Mouse (Mus musculus) megakaryocyte, embryonic 14.5 days (primary cell): ENCODE data around the gene Dhx30. TPM values are rescaled to one million over a fixed set of nuclear protein-coding genes. Genes with fewer than 3 reads are reported as not detected.
A peak's percentile ranks its signal among the peaks of the same experiment; 100 is the strongest.
"Not testable (repeated sequence)": the region's sequence is repeated elsewhere in the genome, so short reads cannot be mapped to it uniquely, and the experiment has no call there.

ENCODE experiments used
- H3K27me3 ChIP-seq: replicated peaks from 2 replicates; pipeline ENCODE3; 2012; ENCODE audit warnings: inconsistent platforms
- H3K36me3 ChIP-seq: replicated peaks from 2 replicates; pipeline ENCODE3; 2012; ENCODE audit warnings: low read length, inconsistent platforms, mixed read lengths
- H3K4me1 ChIP-seq: 2 replicates; pipeline ENCODE4 v1.6.1; 2012; ENCODE audit warnings: inconsistent platforms
- H3K4me3 ChIP-seq: replicated peaks from 2 replicates; pipeline ENCODE3; 2012; ENCODE audit warnings: moderate library complexity, mild to moderate bottlenecking, inconsistent platforms
- H3K9me3 ChIP-seq: 2 replicates; pipeline ENCODE4 v1.6.1; 2012; ENCODE audit warnings: inconsistent platforms
- FLI1 ChIP-seq: IDR thresholded peaks from 2 replicates; pipeline ENCODE4 v1.6.1; 2012; ENCODE audit warnings: low read length, inconsistent platforms, mixed read lengths
- GATA1 ChIP-seq: IDR thresholded peaks from 3 replicates; pipeline ENCODE4 v1.6.1; 2012; ENCODE audit warnings: mixed read lengths, low read length, inconsistent platforms, borderline replicate concordance
- polyA plus RNA-seq: library from polyadenylated mRNA; stranded (reverse); fragments of >175 nt; gene quantifications from 2 replicates; pipeline ENCODE4 v1.2.3, GENCODE M21; 2012; ENCODE audit warnings: low replicate concordance; ENCODE audit not compliant: insufficient read depth

The Dhx30 gene
- polyA plus RNA-seq, 1 experiment, result 8.9 TPM

DNA sequence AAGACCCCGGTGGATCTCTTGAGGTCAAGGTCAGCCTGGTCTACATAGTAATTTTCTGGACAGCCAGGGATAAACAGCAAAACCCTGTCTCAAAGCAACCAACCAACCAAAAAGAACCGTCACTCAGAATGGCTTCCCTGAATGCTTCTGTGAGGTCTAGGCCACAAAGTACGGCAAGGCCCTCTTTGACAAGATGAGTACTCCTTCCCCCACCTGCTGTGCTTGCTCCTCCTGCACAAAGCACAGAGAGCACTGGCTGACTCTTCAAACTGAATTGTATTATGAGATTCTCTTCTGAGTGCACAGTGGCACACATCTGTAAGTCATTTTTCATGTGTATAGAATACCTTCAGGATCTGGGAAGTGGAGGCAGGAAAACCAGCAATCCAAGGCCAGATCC, 19.8 kb downstream of the Dhx30 start:
- no peak overlapping the region for H3K4me3 ChIP-seq
- H3K9me3 ChIP-seq, result no peaks in the 10 kb centered on the region
- H3K27me3 ChIP-seq, result no peaks in the 10 kb centered on the region
- TF ChIP-seq GATA1 (no peak), FLI1 (no peak)
- peaks cover 20% of the 10 kb centered on the region for H3K4me1 ChIP-seq
- H3K36me3 ChIP-seq, result peaks cover 68% of the 10 kb centered on the region

GRCm38 (mm10) chr9:110094761-110095160, 22.9 kb downstream of the Dhx30 start:
- TF ChIP-seq GATA1 (no peak), FLI1 (no peak)
- Histone ChIP-seq H3K4me1 (peaks cover 3% of the 10 kb centered on the region; the same call in 1 of the 2 replicates), H3K4me3 (peak overlapping the region; percentile 11), H3K9me3 (no peaks in the 10 kb centered on the region), H3K36me3 (peaks cover 90% of the 10 kb centered on the region), H3K27me3 (no peaks in the 10 kb centered on the region)

GRCm38 (mm10) chr9:110093303-110093702, 24.3 kb downstream of the Dhx30 start:
- no peaks in the 10 kb centered on the region for H3K27me3 ChIP-seq
- TF ChIP-seq FLI1 (no peak), GATA1 (no peak)
- H3K9me3 ChIP-seq, result no peaks in the 10 kb centered on the region
- H3K36me3 ChIP-seq, result peaks cover 92% of the 10 kb centered on the region
- H3K4me1 ChIP-seq, result no peaks in the 10 kb centered on the region
- H3K4me3 ChIP-seq, result no peak overlapping the region

GRCm38 (mm10) chr9:110085693-110086092, 31.9 kb downstream of the Dhx30 start:
- peaks cover 22% of the 10 kb centered on the region for H3K4me1 ChIP-seq
- H3K4me3 ChIP-seq, result no peak overlapping the region
- H3K27me3 ChIP-seq, result no peaks in the 10 kb centered on the region
- no peaks in the 10 kb centered on the region for H3K9me3 ChIP-seq
- peaks cover 86% of the 10 kb centered on the region for H3K36me3 ChIP-seq
- no peak for TF ChIP-seq GATA1
- TF ChIP-seq FLI1, result no peak

DNA sequence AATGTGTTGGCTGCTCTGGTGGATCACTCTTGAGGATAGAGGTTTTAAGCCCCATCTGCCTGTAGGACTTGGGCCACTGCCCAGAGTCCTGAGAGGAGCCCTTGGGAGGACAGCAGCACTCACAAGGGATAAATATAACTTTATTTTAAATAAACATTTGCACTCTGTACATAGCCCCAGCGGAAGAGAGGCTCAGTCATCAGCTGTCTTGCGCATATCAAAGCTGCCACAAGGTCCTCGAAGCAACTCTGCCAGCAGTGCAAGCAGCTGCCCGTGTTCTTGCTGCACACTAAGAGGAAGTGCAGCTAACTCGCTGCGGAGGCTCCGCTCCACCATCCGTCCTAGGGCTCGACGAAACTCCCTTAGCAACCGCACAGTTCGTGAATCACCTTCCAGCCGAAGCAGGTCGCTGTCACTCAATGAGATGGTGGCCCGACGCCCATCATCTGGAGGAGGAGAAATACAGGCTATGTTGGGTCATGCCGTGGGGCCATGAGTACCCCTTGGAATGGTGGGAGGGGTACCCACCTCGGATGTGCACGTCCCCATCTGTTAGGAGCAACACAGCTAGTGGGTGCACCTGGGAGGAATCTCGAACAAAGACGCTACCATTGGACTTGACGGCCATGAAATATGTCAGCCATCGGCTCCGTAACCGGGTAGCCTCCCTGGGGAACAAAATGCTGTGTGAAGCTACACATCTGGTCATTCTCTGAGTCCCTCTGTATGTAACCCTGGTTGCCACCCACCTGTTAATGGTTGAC, 33.2 kb downstream of the Dhx30 start:
- Histone ChIP-seq H3K4me3 (peak overlapping the region; percentile 8), H3K36me3 (peaks cover 83% of the 10 kb centered on the region), H3K4me1 (peaks cover 34% of the 10 kb centered on the region), H3K27me3 (peaks cover 3% of the 10 kb centered on the region), H3K9me3 (no peaks in the 10 kb centered on the region)
- TF ChIP-seq GATA1, result no peak
- no peak for TF ChIP-seq FLI1

- Histone ChIP-seq H3K4me1 (peaks cover 38% of the 10 kb centered on the region), H3K9me3 (no peaks in the 10 kb centered on the region), H3K4me3 (peak overlapping the region; percentile 83), H3K36me3 (peaks cover 50% of the 10 kb centered on the region), H3K27me3 (peaks cover 11% of the 10 kb centered on the region)
- TF ChIP-seq GATA1 (no peak), FLI1 (no peak)
Observed at GRCm38 (mm10) chr9:110081066-110081465, 36.6 kb downstream of the Dhx30 start.

DNA sequence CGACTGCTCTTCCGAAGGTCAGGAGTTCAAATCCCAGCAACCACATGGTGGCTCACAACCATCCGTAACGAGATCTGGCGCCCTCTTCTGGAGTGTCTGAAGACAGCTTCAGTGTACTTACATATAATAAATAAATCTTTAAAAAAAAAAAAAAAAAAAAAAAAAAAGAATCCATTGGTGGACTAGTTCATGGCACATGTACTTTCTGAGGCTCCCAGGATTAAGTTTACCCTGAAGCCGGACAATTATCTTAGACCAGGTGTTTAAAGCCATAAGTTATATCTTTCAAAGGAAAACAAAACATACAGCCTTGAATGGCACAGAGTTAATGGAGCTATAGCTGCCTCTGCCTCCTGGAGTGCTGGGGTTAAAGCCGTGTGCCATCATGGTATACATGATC, 41.2 kb downstream of the Dhx30 start:
- H3K4me3 ChIP-seq, H3K9me3 ChIP-seq: not testable (repeated sequence)
- Histone ChIP-seq H3K27me3 (peaks cover 13% of the 10 kb centered on the region), H3K36me3 (peaks cover 10% of the 10 kb centered on the region), H3K4me1 (peaks cover 46% of the 10 kb centered on the region)

GRCm38 (mm10) chr9:110071843-110072242, 45.8 kb downstream of the Dhx30 start:
- H3K4me1 ChIP-seq, result peaks cover 35% of the 10 kb centered on the region
- no peaks in the 10 kb centered on the region for H3K9me3 ChIP-seq
- peaks cover 2% of the 10 kb centered on the region for H3K27me3 ChIP-seq
- H3K4me3 ChIP-seq, result no peak overlapping the region
- TF ChIP-seq FLI1 (no peak), GATA1 (no peak; the same call in 2 of the 3 replicates)
- H3K36me3 ChIP-seq, result peaks cover 6% of the 10 kb centered on the region

DNA sequence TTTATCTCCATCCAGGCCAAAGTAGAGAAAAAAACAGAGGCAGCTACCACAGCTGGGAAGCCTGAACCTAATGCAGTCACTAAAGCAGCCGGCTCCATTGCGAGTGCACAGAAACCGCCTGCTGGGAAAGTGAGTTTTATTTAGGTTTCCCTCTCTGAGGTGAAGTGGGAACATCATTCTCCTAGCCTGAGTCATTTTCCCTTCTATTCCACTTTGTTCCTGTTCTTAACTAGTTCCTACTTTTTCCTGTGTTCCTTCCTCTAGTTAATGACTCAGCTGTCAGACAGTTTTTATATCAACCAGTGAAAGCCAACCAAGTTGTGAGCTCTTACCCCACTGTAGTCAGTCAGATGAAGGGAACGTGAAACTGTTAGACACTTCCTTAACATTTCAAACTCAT, 46.6 kb downstream of the Dhx30 start:
- TF ChIP-seq FLI1 (no peak), GATA1 (no peak)
- Histone ChIP-seq H3K4me3 (no peak overlapping the region), H3K36me3 (peaks cover 6% of the 10 kb centered on the region), H3K9me3 (no peaks in the 10 kb centered on the region), H3K4me1 (peaks cover 35% of the 10 kb centered on the region), H3K27me3 (peaks cover 2% of the 10 kb centered on the region)

DNA sequence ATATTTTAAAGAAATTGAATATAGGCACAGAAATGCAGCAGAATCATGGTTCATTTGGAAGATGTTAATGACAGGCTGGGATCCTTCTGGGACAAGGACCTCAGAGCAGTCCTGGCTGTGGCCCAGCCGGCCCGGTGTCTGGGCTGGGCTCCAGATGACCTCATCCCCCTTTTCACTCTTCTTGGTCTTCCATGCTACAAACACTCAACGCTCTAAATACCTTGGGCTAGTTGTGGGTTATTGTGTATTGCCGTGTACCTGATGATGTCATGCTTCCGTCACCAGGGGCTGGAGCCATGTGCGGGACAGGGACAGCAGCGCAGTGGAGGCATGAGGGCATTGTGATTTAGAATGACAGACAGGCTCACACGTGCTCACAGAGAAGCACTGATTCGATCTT, 47.3 kb downstream of the Dhx30 start:
- Histone ChIP-seq H3K9me3 (no peaks in the 10 kb centered on the region), H3K27me3 (peaks cover 2% of the 10 kb centered on the region), H3K4me1 (peaks cover 35% of the 10 kb centered on the region), H3K36me3 (peaks cover 6% of the 10 kb centered on the region), H3K4me3 (no peak overlapping the region)
- TF ChIP-seq GATA1, result no peak
- no peak for TF ChIP-seq FLI1
